Mouse (Mus musculus) left cerebral cortex, adult 18-20 months (tissue): ENCODE measurements around the gene Ifi35. TPM values are rescaled to one million over a fixed set of nuclear protein-coding genes. Genes with fewer than 3 reads are reported as not detected.
"Not testable (repeated sequence)": the region's sequence is repeated elsewhere in the genome, so short reads cannot be mapped to it uniquely, and the experiment has no call there.

Experiments
- DNase-seq, 2 experiments: peaks; one replicate each; pipeline ENCODE4 v3.0.0; 2021 to 2022; ENCODE audit warnings: low spot score in 2 of 2, mixed read lengths in 1 of 2
- total RNA-seq, 2 experiments: library from RNA; stranded (reverse); gene quantifications; 2 replicates each; pipeline ENCODE4 v1.2.3; 2021

Ifi35 gene
- total RNA-seq, 2 experiments from 2014 or later: 2.6 to 3.2 TPM

DNA sequence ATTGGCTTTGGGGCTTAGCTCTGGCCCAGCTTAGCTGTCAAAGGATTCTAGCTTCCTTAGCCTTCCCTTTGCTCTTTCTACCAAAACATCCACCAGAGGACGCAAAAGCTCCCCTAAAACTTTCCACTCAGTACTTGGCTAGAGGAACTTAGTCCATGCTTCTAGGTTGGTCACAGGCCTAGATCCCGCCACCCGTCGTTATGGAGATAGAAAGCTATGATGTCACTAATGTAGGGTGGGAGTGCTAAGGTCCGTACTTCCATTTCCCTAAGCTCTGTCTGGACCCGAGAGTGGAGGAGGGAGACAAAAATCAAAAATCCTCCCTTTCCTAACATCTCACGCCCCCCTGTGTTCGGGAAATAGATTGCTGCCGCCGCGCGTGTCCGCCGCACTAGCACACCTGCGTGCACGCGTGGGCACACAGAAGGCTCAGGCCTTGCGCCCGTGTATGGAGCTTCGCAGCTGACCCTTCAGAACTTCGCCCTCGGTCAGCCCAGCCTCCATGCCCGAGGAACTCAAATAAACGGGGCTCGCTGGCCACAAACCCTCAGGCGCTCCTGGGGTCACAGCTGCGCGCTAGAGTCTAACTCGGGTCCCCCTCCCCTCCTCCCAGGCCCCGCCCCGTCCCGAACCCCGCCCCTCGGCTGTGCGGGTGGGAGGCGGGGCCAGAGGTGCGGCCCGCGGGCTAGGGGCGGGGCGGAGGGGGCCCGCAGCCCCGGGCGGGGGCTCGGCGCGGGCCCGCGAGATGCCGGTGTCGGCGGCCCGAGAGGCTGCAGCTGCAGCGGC is 19.5 kb downstream of the Ifi35 start:
- DNase-seq: peak; percentile 52 to 61

DNA sequence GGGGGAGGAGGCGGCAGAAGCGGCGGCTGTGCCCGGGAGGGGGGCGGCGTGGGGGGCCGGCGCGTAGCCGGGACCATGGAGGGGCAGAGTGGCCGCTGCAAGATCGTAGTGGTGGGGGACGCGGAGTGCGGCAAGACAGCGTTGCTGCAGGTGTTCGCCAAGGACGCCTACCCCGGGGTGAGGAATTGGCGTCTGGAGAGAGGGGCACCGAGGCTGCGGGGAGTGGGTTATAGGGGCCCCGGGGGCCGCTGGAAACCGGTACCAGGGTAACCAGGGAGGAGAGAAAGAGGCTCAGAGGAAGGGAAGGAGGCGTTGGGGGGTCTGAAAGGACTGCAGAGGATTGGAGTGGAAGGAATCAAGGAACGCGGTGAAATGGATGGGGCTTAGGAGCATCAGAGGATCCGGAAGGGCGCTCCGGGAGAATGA is 20.1 kb downstream of the Ifi35 start:
- DNase-seq: no peak

DNA sequence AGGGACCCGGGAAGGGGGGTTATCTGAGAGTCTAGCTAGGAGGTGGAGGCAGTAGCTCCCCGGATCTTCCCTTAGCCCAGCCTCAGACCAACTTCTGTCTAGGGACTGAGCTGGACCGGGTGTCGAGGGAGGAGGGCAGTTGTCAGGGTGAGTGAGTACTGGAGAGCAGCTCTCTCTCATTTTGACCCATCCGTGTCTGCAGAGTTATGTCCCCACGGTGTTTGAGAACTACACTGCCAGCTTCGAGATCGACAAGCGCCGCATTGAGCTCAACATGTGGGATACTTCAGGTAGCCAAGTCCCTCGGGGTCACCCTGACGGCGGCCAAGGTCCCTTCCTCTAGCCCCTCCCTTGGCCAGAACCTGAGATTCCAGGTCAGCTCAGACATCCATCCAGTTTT is 20.5 kb downstream of the Ifi35 start:
- DNase-seq: no peak

DNA sequence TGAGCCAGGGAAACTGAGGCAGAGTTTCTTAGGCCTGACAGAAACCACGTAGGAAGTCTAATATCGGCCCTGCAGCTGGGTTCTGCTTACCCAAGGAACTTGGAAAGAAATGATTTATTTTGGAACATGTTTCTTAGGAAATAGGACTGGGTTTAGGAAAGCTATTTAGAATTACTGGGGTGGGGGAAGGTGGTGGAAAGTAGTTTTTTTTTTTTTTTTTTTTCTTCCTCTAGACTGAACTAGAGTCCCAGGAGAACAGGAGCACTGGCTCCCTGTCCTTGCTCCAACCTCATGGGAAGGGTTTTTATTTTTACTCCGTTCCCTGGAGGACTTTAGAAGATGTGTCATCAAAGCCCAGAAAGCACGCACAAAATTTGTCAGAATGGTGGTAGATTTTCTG is 20.9 kb downstream of the Ifi35 start:
- DNase-seq: no peak

DNA sequence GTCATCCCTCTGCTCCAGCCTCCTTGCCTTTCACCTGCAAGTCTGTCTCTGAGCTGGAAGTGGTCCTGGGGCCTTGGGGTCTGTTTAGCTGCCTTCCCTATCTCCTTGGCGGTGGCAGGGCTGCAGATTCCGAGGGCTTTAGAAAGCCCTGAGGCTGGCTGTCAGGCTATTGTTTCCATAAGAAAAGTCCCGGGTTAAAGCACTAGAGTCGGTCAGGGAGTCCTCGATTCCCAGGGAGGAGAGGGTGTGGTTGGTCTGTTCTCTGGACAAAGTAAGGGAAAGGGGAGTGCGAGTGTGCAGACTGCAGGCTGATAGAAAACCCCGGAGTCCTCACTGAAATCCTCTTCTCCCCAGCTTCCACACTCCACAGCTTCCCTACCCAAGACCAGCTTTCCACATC is 22.0 kb downstream of the Ifi35 start:
- no peak for DNase-seq

DNA sequence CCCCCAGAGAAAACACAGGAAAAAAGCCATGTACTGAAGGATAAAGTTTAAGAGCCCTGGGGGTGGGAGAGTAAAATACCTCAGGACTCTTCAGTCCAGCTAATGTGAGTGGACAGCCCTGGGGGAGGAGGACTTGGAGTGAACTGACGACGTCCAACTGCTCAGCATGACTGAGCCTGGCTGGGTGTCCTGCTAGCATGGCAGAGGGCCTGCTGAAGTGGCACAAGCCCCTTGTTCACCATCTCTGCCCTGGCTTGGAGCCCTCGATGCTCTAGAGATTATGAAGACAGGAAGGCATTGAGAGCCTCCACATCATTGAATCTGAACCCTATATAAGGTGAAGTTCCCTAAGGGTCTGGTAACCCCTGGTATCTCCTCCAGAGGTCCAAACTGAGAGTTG is 23.7 kb downstream of the Ifi35 start:
- no peak for DNase-seq

DNA sequence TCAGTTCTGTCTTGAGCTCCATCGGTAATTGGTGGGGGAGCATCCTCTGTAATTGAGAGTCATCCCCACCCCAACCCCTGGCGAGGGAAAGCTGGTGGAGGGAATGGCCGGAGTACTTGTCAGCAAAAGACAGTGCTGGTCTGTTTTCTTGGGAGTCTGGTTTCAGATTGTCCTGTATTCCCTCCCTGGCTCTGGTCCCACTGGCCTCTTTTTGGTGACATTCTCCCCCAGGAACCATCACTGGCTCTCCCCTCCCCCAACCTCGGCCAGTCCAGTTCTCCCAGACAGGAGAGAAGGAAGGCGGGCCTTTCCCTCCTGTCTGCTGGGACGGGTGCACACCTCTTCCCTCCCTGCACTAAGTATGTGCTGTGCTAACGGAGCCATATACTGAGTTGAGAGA is 24.1 kb downstream of the Ifi35 start:
- DNase-seq: no peak

DNA sequence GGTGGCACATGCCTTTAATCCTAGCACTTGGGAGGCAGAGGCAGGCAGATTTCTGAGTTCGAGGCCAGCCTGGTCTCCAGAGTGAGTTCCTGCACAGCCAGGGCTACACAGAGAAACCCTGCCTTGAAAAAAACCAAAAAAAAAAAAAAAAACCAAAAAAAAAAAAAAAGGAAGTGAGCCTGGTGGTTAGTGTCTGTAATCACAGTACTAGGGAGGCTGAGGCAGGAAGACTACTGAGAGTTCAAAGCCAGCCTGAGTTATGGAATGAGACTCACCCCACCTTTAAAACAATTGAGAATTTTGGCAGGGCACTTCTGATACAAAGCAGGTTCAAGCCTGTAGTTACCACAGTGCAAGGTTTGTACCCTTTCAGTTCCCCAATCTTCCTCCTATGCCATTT is 25.5 kb downstream of the Ifi35 start:
- not testable (repeated sequence) for DNase-seq

DNA sequence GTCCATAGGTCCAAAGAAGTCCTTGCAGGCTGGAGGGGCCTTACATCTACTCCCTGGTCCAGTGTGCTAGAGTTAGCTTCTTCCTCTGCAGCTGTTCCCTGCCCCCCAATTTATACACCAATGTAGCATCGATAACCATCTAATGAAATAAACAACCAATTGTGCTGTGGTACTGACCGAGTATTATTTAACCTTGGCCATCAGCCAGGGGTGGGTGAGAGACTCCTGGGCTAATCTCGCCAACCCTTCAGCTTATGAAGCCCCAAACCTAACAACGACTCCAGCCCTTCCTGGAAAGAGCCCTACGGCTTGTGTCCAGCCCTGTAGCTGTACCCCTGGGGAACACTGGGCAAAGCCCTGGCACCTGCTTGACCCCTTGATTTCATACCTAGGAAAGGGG is 26.1 kb downstream of the Ifi35 start:
- no peak for DNase-seq

DNA sequence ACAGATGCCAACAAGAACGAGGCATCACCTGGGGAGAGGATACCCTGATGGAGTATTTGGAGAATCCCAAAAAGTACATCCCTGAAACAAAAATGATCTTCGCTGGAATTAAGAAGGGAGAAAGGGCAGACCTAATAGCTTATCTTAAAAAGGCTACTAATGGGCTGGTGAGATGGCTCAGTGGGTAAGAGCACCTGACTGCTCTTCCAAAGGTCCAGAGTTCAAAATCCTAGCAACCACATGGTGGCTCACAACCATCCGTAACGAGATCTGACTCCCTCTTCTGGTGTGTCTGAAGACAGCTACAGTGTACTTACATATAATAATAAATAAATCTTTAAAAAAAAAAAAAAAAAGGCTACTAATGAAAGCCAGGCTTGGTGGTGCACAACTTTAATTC is 28.2 kb downstream of the Ifi35 start:
- DNase-seq: not testable (repeated sequence)

DNA sequence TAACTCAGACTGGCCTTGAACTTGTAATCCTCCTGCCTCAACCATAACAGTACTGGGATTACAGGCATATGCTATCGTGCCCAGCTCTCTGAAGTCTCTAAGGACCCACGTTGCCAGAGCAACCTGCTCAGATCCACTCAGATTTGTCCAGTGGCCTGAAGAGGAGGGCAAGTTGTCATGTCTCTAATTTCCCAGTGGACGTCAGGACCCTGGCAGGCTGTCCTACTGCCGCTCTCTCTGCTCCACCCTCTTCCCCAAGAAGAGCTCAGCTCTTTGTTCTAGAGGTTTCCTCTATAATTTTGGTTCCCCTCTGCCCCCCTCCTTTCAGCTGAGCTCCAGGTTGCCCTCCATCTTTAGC is 29.0 kb downstream of the Ifi35 start:
- no peak for DNase-seq

DNA sequence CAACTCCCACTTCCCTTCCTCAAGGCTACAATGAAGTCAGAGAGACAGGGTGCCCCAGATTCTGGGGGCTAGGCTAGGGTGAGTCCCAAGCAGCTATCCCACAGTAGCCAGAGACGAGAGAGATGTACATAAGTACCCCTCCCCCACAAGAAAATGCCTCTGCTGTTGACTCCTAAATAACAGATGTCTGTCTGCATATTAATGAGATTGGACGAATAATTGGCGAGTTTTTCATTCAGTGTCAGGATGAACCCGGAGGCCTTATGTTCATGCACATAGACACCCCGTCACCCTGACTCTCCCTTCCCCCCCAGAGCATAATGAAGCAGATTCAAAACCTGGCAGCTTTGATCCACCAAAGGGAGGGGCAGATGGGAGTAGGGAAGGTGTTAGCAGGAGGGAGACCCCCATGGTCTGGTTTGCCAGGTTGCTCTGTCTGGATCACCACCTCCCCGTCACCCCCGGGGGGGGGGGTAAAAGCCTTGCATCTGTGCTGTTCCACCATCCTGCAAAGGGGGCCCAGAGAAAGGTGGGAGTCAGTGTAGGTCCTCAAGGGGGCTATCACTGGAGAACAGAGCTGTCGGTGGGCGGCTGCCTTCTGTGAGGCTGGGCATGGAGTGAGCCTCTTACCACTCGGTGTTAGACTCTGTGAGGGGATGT is 29.5 kb downstream of the Ifi35 start:
- DNase-seq: no peak

DNA sequence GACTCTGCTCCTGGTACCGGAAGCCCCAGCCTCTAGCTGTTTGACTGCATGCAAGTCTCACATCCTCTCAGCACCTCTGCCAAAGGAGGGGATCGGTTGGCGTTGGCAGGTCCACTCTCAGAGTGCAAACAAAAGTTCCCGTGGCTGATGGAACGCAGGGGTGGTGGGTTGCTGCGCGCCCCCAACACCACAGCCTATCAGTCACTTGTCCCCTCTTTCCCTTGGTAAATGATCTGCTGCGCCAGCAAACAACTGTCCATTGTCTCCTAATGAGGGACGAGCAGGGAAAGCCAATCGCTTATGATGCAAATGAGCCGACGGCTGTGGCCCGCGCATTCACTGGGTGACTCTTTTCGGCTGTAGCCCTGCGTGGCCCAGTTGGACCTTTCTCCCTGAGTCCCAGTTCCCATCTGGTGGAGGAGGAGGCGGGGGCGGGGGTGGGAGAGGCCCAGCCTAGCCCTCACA is 31.0 kb downstream of the Ifi35 start:
- no peak for DNase-seq

DNA sequence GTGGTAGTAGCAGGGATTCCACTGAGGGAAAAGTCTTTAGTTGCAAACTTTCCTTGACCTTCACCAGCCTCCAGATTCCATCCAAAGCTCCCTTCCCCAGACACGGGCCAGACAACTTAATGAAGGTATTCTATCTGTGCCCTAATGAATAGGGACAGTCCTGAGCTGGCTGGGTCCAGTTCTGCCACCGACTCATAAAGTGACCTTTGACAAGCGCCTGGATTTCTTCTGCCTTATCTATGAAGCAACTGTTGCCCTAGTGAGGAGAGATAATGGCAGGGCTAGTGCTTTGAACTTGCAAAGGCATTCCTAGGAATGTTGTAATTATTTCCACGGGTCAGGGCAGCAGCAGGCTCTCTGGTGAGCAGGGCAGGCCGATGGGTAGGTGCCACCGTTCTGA is 32.7 kb downstream of the Ifi35 start:
- no peak for DNase-seq

DNA sequence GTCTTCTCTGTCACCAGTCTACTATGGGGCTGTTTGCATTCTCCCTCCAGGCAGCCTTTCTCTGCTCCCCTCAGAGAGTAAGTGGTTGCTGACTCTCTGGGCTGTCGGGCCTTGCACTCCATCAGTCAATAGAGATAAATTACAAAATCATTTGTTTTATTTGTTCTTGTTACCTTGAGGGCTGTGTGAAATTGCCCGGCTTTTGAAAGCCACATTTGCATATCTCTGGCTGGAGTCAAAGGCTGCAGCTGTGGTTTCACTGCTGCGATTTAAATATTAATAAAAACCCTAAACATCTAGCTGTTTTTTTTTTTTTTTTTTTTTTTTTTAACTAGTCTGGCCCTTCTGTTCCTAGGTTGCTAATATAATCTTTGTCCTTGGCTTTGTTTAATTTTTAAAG is 35.6 kb downstream of the Ifi35 start:
- no peak for DNase-seq

DNA sequence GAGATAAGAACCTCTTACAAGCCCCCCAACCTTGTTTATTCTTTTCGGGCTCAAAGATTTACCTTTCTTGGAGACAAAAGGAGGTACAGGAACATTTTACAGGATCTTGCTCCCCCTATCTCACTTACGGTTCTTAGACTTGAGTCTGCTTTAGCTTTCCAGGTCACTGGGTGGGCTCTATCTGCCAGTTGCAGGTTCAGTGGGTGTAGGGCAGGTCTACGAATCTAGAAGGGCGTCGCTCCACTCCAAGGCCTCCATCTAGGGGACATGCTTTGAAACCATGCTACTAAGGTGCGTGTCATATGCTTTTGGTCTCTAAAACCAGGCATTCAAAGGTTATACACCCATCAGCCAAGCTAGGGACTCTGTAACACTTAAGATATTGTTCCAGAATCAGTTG is 36.0 kb downstream of the Ifi35 start:
- no peak for DNase-seq

DNA sequence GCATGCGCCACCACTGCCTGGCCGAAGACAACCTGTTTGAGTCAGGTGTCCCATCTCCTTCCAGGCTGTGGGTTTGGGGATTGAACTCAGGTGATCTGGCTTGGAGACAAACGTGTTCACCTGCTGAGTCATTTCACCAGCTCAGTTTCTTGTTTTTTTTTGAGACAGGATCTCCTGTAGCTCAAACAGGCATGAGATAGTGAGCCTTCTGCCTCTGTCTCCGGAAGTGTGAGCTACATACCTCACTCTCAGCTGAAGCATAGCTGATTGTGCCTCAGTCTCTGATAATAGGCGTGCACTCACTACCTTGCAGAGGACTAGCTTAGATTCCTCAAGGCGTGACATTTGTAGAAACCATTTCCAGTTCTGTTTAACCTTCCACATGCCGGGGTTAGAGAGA is 36.6 kb downstream of the Ifi35 start:
- no peak for DNase-seq

DNA sequence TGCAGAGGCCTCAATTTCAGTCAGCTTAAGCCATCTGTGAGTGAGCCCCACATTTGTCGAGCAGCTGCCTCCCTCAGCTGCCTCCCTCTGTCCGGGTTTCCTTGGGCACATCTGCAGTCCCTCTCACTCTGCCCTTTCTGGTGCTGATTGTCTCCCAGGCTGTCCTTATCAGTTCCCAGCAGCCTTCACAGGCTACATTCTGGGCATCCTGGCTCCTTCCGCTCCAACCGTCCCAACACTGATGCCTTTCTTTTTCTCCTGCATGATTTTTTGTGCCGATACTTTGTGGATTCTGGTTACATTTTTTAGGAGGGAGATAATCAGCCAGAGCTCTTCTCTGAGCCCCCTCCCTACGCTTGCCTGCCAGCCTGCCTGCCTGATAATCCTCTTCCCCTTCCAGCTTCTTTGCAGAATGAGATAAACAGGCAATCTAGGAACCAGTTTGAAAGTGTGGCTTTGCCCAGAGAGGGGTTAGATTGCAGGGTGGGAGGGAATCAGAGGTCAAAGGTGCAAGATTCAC is 37.4 kb downstream of the Ifi35 start:
- DNase-seq: no peak

DNA sequence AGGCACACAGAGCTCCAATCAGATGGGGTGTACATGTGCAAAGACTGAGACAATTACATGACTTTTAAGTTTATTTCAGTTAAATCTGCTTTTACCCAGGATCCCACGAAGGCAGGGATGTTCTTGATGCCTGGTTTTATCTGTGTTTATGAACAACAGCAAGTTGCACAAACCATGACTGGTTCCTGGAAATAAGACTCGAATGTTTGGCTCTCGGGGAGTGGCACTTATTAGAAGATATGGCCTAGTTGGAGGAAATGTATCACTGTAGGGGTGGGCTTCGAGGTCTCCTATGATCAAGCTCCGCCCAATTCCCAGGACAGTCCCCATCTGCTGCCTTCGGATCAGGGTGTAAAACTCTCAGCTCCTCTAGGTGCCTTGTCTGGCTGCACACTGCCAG is 37.9 kb downstream of the Ifi35 start:
- no peak for DNase-seq

DNA sequence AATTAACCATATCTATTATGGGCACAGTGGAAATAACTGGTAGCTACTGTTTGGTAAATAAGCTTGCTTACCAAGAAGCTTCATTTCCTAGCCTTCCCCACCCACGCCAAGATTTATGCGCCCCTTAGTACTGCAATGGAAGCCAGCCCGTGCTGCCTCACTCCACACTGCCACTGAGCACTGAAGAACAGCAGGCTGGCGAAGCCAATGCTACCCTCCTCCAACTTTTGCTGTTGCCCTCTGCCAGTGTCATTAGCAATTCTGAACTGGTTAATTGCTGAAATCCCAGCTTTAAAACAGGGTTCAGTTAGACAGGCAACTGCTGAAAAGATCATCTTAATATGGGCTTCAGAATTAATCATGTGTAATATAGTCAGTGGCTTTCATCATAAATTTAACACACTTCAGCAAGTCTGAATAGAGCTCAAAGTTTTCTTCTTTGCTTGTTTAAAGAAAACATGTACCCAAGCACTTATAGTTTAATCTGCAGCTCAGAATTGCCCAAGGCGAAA is 58.1 kb downstream of the Ifi35 start:
- no peak for DNase-seq

DNA sequence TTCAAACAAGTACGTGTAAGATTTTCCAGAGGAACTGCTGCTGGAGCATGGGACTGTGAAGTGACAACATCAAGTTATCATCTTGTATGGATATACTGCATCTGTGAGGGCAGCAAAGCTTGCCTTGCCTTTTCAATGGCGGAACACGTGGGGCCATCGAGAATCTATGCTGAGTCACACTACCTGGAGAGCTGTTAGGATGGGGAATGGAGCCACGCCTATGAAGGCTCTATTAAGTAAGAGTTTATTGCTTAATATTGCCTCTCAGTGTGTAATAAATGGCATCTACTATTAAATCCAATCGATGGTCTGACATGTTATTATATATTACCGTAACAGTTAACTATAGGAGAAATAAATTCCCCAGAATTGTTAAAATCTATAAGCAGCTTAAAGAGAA is 58.9 kb downstream of the Ifi35 start:
- no peak for DNase-seq
